Mouse (Mus musculus) E14TG2a.4 (cell line): ENCODE results near the gene Slc7a7.

Experiments
- CTCF ChIP-seq: conservative IDR thresholded peaks from 2 replicates; pipeline ENCODE4 v1.5.1; 2014; ENCODE audit warnings: low read length
- NANOG ChIP-seq: IDR thresholded peaks from 2 replicates; pipeline ENCODE4 v1.6.1; 2014; ENCODE audit warnings: borderline replicate concordance, low read length, mixed read lengths
- POU5F1 ChIP-seq: IDR thresholded peaks from 2 replicates; pipeline ENCODE4 v1.6.1; 2014; ENCODE audit warnings: low read length, borderline replicate concordance

DNA sequence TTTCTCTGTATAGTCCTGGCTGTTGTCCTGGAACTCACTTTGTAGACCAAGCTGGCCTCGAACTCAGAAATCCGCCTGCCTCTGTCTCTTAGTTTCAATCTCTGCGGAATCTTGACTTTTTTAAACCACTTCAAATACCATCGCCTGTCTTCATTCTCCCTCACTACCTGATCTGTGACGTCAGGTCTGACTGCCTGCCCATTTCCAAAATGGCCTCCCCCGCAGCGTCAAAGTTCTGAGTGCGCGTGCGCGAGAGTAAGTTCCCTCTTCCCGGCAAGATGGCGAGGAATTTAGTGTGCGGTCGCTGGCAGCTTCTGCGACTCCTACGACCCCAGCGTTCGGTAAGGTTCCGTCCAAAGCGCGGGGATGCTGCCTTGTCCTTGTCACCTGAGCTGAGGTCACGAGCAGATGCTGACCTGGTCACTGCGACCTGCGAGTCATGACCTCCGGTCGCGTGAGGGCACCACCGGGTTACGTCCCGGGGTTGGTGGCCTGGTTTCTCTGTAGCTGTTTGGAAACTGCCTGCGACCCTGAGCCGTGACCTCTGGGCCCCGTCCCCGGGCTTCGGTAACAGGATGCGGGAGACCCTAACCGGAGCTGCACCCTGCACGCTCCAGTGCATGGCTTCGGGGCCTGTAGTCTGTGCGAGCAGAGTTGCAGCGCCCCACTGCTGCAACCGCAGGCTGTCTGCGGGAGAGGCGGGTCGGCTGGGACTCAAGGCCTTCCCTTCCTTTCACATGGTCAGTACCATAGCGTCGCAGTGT, 56.8 kb downstream of the Slc7a7 start, which contains the start of gene Oxa1l:
- no peak for TF ChIP-seq CTCF
- no peak for TF ChIP-seq POU5F1
- no peak for TF ChIP-seq NANOG
